Mouse (Mus musculus) layer of hippocampus, adult 18-20 months (tissue): ENCODE results near the gene Nckap5. TPM values are rescaled to one million over a fixed set of nuclear protein-coding genes. Genes with fewer than 3 reads are reported as not detected.
"Not testable (repeated sequence)": the region's sequence is repeated elsewhere in the genome, so short reads cannot be mapped to it uniquely, and the experiment has no call there.

Source experiments
- DNase-seq, 2 experiments: peaks; one replicate each; pipeline ENCODE4 v3.0.0; 2022; ENCODE audit warnings: low spot score in 2 of 2
- total RNA-seq, 2 experiments: library from RNA; stranded (reverse); gene quantifications; 2 replicates each; pipeline ENCODE4 v1.2.3; 2021

The Nckap5 gene
- total RNA-seq, 2 experiments from 2014 or later: 5.6 to 9.4 TPM

DNA sequence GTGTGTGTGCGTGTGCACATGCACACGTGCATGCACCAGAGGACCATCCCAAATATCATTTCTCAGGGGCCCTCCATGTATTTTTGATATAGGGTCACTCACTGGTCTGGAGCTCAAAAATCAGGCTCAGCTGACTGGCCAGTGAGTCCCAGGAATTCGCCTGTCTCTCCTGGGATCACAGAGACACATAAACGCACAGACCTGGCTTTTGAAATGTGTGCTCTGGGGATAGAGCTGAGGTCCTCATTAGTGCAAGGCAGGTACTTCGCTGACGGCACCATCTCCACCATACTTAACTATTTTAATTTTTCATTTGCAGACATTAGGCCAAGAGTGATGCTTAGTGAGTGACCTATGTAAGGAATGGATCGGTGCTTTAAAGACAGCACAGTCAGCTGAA is 743.4 kb downstream of the Nckap5 start:
- no peak for DNase-seq

DNA sequence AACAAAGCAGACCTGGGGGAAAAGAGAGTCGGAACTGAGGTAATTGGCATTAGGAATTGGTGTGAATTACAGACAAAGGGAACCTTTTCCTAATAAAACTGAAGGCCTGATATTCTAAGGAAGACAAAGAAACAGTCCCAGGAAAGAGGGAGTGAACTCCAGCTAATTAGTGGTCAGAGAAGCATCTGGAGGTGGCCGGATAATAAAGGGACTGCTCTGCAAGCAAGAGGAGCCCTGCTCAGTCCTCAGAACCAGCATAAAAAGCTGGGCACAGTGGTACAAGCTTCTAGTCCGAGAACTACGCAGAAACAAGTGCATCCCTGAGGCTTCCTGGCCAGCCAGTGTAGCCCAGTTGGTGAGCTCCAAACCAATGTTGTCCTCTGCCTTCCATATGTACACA is 754.3 kb downstream of the Nckap5 start:
- no peak for DNase-seq

DNA sequence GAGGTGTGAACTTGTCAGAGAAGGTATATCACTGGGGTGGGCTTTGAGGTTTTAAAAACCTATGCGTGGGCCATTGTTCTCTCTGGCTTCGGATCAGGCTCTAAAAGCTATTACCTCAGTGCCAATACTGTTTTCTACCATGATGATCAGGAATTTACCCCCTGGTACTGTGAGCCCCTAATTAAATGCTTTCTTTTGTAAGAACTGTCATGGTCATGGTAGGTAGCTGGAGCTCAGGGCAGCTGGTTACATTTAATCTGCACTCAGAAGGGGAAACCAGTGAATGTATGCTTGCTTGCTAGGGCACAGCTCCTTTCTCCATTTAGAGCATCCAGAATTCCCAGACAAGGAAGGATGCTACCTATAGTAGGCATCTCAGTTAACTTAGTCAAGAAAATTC is 759.7 kb downstream of the Nckap5 start:
- DNase-seq: no peak

DNA sequence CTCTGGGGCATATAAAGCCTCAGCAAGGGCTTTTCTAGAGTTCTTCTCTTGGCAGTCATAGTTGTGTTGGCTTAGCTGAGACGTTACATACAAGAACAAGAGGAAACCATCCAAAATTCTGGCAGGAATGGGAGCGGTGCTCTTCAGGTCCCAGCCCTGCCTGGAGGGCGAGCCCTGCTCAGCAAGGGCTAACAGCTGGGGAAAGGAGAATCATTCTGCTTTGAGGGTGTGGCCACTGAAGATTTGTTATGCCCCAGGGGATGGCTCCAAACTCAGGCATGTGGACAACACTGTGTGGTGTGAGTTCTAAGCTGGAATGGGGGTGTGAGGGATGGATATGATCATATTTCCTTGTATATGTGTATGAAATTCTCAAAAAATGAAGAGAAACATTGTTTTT is 779.1 kb downstream of the Nckap5 start:
- no peak for DNase-seq

DNA sequence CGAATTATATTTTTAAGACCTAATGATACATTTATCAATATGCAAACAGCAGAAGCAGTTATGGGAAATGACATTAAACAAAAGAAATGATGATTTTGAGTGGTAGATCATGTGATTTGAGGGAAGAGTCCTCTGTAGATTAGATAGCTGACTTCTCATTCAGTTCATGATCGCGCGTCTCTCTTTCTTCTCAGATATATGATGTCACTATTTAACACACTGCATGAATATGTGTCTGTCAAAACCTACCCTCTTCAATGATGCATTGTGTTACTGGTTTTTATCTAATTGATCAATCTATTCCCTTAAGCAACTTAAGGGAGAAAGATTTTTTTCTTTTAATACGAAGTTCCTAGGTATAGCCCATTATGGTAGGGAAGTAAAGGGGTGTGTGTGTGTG is 787.7 kb downstream of the Nckap5 start:
- DNase-seq: no peak

DNA sequence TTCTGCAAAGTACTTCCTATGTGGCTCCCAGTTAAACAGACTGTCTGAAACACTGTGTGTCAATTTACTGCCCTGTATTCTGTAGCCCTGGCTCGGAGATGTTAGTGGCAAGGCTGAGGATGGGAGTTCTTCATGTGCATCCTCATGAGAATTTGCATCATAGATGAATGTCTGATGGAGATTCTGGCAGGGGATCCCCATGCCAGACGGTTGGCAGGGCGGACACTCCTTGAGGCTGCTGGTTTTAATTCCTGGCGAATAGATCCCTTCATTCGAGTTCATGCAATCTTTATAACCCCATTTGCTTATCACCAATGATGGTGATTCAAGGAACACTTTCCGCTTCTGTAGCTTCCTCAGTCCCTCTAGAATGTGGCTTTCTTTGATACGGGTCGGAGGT is 803.1 kb downstream of the Nckap5 start:
- DNase-seq: no peak

DNA sequence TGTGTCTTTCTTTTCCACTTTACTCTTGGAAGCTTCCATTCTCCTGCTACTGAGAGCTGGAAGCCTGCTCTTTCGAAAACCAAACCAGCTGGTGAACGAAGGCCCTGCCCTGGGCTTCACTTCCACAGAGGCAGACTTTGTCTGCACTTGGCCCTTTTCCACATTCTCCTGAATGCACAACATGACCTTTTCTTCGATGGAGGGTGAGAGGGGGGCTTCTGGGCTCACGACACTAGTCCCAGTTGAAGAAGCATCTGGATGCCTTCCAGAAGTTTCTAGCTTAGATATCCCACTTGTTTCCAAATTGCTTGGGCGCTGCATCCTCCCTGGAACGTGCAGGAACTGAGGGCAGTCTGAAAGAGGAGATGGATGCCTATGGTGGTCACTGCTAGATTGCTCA is 806.1 kb downstream of the Nckap5 start:
- DNase-seq: peak in 1 of 2 experiments; percentile 55

DNA sequence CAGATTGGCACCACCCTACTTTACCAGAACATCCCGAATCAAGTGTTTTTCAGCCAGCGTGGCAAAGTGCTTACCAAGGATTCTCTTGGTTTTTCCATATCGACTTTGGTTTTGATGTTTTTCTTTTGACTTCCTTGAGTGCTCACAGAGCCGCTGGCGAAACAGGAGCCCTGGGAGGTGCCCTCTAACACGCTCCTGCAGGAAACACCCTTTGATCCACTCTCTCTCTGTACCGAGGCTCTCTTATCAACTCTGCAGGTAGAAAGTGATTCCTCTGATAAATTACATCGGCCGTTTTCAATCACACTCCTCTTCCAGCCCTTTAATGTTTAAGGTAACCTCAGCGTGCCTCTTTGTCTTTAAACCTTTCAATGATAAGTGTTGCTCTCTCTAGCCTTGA is 807.6 kb downstream of the Nckap5 start:
- no peak for DNase-seq

DNA sequence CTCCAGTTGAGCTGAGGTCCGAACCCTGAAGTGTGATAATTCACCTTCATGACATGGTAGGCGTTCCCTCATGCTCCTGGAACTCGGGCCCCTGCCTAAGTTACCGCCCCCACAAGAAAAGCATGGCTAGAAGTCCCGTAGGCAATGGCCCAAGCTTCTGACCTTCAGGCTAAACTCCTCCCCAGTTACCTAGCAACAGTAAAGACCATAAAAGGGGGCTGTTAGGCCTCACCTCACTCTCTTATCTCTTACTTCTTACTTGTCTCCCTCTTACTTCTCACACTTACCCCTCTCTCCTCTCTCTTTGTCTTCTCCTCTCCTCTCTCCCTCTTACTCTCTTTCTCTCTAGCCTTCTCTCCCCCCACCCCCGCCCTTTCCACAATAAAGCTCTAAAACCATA is 811.9 kb downstream of the Nckap5 start:
- DNase-seq: not testable (repeated sequence)

DNA sequence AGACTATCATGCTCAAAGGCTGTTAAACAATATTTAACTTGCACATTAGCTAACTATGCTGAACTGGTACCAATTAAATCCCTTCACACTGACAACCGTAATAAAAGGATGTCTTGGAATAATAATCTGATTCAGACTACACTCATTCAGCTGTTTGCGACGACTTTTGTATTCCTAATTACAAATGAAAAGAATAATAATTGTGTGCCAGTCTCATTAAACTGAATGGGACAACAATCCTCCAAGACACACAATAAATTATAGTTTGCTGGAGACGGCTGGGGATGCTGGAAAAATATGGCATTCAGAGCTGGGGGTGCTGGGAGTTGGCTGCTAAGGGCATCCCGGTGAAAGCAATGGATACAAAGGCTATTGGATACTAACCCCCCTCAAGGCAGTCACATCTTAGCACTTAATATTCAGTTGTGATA is 818.9 kb downstream of the Nckap5 start:
- DNase-seq: no peak

DNA sequence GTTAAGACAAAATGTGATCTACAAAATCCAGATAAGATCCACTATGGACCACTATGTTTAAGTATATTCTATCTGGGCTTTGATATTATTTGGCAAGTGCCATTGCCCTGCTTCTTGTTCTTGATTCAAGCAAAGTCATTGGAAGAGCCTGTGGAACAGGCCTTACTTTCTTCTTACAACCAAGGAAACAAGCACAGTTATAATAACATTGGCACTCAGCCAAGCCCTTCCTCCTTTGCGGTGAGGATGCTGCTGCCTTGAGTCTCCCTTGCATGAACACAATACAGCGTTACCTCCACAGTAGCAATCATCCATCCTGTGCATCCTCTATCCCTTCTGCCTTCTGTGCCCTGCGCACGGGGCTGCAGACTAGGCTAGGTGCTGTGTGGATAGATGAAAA is 823.0 kb downstream of the Nckap5 start:
- no peak for DNase-seq

DNA sequence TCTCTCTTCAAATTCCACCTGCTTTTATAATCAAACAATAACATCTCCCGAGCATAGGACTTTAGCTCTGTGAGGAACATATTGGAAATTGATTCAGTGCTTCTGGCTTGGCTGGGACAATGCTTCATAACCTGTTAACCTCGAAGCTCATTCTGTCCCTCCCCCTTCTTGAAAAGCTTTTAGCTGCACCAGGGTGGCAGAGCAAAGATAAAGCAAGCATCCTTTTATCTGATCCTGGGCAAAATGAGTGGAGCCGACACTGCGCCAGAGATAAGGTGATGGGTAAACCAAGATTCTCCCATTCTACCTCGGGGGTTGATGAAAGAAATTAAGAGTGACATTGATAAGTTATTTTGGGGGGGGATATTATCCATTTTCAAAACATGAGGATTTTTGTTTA is 824.9 kb downstream of the Nckap5 start:
- DNase-seq: no peak

DNA sequence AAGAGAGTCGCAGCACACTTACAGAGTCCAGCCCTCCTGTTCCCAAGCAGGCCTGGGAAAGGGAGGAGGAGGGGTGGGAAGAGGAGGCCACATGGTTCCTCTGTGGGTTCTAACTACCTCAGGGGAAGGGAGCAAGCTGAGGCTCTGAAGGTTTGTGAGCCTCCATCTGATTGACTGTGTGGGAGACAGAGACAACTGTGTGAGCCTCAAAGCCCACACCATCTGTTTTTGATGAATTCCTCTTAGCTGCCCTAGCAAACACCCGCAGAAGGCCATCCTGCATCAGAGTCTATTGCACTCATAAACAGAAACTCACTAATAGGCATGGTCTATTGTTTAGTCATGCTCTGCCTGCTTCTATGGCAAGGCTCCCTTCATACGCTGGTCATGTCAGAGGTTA is 834.1 kb downstream of the Nckap5 start:
- peak; percentile 36 to 66 for DNase-seq

DNA sequence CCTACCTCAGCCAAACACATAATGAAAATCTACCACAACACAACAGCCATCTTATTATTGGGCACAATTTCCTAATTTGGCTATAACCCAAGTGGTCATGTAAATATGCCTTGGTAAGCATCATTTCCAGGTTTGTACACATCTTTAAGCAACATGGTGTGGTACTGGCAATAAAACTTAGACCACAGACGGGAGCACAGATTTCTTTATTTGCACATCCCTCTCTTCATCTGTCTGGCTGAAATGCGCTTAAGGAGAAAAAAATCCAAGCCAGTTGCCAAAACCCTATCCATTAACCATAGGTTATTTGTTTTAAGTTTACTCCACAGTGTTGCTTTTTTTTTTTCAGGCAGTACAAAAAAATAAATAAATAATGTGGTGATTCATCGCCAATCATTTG is 842.8 kb downstream of the Nckap5 start:
- DNase-seq: peak in 1 of 2 experiments; percentile 65

DNA sequence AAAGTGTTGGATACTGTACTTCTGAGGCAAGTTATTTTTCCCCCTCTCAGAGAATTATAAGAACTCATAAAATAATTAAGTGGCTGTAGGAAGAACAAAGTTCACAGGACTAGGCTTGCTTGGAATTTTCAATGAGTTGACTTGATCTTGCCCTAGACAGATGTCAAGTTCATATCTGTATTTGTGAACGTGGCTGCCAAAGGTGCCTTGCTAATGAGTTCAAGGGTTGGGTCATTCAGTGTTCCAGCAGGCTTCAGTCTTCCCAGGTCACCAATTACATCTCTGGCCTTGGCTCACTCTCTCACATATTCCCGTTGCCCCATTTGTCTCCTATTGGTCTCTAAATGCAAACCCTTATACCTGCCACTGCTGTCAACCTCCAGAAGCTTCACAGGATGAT is 846.0 kb downstream of the Nckap5 start:
- no peak for DNase-seq

DNA sequence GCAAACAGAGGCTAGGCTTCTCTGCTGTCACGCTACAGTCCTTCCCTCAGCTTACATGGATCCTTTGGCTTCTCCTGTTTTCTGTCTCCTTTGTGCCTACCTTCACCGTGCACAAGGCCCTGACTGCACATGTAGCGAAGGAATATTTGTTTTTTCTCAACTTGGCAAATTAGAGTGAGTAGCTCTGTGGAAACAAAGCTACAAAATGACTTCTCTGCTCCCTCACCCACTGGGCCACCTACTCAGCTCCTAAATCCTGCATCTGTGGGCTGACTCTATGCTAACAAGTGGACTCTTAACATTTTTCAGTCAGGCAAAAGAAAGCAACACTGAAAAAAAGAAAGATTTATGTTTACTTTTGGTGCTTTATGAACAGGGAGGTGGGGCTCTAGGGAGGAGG is 856.0 kb downstream of the Nckap5 start:
- DNase-seq: no peak

DNA sequence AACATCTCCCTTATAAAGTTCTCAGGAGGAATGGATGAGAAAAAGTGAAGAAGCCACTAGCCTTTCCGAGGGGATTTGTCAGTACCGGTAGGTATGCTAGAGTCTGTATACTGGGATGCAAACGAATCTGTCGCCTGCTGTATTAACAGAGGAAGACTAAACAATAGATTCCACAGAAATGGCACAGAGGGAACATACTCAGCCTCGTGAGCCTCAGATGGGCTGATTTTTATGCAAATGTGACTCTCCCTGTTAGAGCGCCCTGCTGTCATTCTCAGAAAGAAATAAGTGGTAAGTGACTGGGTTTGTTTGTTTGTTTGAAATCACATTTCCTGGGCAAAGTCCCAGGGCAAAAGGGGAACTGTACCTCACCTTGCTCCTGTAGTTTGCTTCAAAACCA is 858.7 kb downstream of the Nckap5 start:
- DNase-seq: no peak

DNA sequence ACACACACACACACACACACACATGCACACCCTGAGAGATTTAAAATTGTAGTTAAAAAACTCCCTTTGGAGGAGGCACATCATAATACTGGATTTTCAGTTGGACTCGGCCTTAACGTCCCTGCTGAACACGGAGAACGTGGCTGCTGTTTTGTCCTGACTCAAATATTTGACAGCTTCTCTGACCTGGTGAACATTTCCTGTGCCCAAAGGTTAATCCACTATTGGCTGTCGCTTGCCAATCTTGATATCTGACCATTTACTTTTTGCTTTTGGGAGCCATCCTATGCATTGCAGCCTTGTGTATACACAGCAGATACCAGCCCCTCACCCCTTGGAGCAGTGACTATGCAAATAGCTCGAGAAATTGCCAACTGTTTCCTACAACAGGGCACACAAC is 862.9 kb downstream of the Nckap5 start:
- DNase-seq: no peak

DNA sequence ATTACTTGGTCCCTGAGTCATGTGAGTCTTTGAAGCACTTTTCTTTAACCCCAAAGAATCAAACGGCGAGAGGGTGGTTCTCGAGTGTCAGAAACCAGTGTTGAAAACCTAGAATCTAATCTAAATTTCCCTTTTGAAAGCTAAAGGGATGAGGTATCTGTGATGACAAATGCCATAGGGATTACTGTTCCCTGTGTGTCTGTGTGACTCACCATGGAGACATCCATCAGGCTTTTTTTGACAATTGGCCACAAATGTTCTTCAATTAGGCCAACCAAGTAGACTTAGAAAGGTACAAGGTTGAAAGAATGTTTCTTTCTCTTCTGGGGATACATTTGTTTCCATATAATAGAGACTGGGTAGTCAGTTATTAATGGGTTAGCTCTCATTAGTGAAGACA is 879.6 kb downstream of the Nckap5 start:
- no peak for DNase-seq

DNA sequence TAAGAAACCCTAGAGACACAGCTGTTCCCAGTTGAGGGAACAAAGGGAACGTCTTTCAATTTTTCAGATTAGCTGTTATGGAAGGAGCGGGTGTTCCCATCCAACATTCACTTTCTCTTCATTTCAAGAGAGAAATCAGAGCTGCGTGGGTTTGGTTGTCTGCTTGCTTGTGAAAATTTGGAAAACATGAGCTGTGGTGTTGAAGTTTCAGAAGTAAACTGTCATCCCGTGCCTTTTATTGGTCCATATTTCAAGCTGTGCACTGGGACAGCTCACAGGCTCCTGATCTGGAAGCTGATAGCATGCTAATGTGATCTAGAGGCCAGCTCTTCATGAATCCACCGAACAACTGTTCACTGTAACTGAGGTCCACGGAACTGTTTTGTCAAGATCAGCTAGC is 881.5 kb downstream of the Nckap5 start:
- DNase-seq: peak; percentile 8 to 62

DNA sequence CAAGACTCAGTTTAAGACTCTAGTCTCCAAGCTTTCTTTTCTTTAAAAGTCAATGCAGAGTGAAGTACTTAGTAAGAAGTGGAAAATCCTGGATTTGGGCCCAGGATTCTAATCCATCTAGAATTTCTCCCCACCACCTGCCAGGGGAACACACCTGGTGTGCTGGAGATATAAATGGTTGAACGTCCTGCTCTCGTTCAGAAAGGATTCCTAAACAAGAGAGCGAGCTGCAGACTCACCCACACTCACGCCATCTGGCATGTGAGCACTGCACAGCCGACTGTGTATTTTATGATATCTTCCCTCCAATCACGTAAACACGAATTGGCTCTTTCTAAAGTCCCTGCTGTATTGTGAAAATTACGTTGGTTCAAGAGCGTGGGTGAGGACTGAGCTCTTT is 885.5 kb downstream of the Nckap5 start:
- peak; percentile 72 to 83 for DNase-seq

DNA sequence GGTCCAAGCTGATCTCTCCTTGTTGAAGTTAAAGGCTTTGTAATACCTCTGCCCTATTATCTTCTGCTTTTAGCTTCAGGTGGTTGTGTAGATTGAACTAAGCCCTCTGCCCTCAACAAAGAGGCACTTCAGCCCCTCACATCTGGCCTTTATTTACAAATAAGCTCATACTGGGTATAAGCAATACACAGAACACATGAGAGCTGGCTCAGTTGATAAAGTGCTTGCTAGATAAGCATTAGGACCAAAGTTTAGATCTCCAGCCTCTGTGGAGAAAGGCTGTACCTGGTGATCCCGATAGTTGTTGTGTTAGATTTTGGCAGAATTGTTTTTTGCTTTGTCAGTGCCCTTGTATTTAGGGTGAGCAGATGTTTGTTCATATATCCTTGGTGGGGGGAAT is 887.3 kb downstream of the Nckap5 start:
- no peak for DNase-seq

DNA sequence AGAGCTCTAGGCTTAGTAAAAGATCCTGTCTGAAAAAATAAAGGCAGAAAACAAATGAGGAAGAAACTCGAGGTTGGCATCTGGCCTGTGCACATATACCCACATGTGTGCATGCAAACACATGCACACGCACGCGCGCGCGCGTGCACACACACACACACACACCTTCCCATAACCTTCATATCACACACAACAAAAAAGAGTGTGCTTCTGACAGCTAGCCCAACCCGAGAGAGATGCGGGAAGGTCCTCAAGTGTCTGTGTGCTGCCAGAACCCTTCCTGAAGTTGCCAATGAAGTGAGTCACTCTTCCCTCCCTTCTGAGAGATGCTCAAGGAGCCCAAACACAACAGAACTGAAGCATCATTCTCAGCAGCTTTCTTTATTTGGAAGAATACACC is 905.1 kb downstream of the Nckap5 start:
- DNase-seq: no peak

DNA sequence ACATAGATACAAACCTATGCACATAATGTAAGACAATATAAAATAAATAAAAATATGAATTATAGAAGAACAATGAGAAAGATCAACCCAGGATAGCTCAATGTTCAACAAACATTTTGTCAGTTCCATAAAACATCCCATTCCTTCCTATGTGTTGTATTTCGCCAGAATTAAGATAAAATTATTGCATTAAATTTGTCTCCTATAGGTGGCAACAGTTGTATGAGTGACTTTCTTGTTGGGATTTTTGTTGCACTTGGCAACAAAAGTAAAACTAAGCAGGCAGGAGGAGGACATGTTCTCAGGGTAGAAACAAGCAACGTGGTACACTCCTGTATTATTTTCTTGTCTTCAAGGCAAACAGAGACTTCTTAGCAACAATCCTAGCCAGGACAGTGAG is 907.5 kb downstream of the Nckap5 start:
- no peak for DNase-seq
